Mouse (Mus musculus) gastrocnemius, postnatal 25 days (tissue): ENCODE results near the gene Hmgb3. TPM values are rescaled to one million over a fixed set of nuclear protein-coding genes. Genes with fewer than 3 reads are reported as not detected.
"Not testable (repeated sequence)": the region's sequence is repeated elsewhere in the genome, so short reads cannot be mapped to it uniquely, and the experiment has no call there.

Experiments used
- DNase-seq: peaks from one replicate; pipeline ENCODE4 v3.0.0; 2022
- long read RNA-seq, 2 experiments: library from polyadenylated mRNA; stranded (forward); transcript quantifications; one replicate each; pipeline ENCODE4 v2.0.0; 2021
- total RNA-seq, 2 experiments: library from RNA; stranded (reverse); gene quantifications; 1 replicate in 1 of 2; 2 replicates in 1 of 2; pipeline ENCODE4 v1.2.3; 2021

The Hmgb3 gene
- 1 to 10 TPM; 9.4 to 9.7 TPM for total RNA-seq
- long read RNA-seq, experiment 1, transcript Hmgb3-204 (5 exons, 1,743 nt): minor isoform, 5 of 15 reads
- long read RNA-seq, experiment 1, transcript Hmgb3-202 (5 exons, 1,571 nt): major isoform, 6 of 15 reads
- long read RNA-seq, experiment 1, partial matches to known transcripts: 0 of 15 reads
- long read RNA-seq, experiment 1, other reads (novel, unspliced or antisense): 4 of 15 reads
- long read RNA-seq, experiment 2, transcript Hmgb3-204 (5 exons, 1,743 nt): minor isoform, 6 of 21 reads
- long read RNA-seq, experiment 2, transcript Hmgb3-202 (5 exons, 1,571 nt): major isoform, 7 of 21 reads
- long read RNA-seq, experiment 2, partial matches to known transcripts: 2 of 21 reads
- long read RNA-seq, experiment 2, other reads (novel, unspliced or antisense): 4 of 21 reads

DNA sequence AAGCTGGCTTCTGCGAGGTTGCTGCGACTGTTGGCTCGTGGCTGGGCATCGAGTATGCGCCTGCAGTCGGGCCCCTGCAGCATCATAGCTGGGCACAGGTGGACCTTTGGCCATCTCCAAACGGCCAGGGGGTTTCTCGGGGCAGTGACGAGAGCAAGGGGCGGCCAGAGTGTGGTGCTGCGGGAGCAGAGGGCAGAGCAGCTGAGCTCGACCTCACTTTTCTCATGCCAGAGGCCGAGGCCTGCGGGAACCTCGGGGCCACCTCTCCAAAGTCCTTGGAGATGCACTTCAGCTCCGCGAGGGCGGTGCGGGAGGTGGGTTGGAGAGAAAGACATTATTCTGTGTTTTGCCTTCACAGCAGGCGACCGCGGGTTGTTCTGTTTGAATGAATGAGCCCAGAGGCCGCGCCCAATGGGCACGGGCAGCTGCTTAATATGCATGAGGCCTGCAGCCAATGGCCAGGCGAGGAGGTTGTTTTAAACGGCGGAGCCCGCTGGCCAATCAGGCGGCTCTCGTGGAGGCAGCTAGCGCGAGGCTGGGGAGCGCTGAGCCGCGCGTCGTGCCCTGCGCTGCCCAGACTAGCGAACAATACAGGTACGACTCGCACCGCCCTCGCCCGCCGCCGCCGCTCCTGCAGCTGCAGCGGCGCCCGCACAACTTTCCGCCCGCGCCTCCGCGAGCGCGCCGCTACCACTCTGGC lies at the start of gene Hmgb3:
Hmgb3 (plus strand) TSS at position 504 of the 700 bp plus-strand sequence.
- DNase-seq: peak; percentile 78

DNA sequence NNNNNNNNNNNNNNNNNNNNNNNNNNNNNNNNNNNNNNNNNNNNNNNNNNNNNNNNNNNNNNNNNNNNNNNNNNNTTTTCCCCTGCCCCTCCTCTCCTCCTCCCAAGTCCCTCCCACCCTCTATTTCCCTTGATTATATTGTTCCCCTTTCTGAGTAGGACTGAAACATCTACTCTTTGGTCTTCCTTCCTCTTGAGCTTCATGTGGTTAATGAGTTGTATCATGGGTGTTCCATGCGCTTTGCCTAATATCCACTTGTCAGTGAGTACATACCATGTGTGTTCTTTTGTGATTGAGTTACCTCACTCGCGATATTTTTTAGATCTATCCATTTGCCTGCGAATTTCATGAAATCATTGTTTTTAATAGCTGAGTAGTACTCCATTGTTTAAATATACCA lies 49.1 kb upstream of the Hmgb3 start:
- DNase-seq: not testable (repeated sequence)

DNA sequence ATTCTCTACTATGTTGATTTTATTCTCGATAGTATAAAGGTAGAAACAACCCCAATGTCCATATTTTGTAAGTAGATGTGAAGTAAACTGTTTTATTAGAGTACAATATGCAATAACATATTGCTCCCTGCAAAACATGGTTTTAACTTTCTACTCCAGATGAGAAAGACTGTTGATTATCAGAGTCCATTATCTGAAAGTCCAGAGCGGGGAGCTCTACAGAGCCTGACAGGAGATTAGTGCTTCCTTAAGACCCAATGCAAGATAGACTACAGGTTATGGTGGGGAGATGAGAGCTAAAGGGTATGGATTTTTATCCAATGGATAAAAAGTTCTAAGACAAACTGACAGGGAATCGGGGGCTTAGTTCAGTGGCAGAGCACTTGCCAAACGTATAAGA lies 36.5 kb upstream of the Hmgb3 start:
- DNase-seq: no peak

DNA sequence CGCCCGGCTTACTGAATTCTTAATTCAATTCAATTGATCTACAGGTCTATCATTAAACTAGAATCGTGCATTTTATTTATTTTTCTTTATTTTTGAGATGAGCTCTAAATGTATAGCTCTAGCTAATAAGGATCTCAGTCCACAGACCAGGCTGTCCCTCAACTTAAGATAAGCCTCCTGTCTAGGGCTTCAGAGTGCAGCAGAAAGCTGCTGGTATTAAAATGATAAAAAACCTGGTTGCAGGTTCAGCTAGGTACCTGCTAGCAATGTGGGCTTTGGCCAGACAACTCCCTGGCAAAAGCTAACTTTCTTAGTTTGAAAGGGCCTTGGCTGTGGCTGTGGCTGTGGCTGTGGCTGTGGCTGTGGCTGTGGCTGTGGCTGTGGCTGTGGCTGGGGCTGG lies 32.8 kb upstream of the Hmgb3 start:
- DNase-seq: no peak

DNA sequence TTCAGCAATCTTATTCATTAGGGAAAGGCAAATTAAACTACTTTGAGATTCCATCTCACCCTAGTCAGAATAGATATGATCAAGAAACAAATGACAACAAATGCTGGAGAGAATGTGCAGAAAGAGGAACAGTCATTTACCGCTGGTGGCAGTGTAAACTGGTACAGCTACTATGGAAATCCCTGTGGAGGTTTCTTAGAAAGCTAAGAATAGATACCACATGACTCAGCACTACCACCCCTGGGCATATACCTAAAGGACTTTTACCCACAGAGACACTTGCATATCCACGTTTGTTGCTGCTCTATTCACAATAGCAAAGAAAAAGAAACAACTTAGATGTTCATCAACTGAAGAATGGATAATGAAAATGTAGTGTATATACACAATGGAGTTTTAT lies 31.4 kb upstream of the Hmgb3 start:
- no peak for DNase-seq

DNA sequence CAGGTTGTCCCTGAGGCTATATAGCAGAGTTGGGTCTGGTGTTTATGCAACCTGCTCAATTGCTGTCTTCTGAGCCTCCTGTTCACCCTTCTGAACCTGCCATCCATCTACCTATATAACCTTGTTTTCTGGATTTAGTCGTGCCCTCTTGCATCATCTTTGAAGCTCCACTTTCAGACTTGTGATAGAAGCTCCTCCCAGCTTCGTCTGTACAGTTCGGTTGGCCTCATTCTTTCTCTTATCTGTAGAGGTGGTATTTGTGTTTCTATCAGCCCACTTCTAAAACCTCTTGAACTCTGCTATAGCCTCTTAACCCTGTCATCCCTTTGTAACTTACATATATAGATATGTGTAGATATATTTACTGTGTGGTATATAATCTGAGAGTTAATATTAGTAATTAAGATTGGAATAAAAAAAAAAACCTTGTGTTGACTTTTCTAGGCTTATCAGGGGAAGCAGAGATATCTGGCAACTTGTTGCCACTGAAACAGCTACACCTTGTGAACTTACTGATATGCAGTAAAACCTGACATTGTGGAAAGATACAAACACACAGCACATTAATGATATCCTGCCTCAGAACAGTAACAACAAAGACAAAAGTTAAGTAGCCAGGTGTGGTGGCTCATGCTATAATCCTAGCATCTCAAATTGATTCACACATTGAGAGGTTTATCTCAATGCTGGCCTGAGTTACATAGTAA lies 30.0 kb upstream of the Hmgb3 start:
- no peak for DNase-seq

DNA sequence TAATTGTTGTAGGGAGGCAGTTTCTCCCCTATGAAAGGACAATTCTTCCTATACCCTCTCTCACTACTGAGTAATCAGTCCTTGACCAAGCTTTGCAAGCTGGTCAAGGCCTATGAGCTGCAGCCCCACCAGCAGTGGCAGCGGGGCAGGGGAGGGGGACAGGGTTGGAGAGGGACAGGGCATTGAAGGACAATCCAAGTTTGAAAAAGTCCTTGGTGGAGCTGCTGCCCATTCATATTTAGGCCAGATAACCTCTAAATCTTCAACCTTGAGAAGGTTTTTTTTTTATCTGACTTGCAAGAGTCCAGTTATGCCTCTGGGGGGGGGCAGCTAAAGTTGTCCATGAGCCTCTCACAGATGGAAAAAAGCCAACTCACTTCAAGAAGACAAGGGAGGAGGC lies 28.3 kb upstream of the Hmgb3 start:
- no peak for DNase-seq

DNA sequence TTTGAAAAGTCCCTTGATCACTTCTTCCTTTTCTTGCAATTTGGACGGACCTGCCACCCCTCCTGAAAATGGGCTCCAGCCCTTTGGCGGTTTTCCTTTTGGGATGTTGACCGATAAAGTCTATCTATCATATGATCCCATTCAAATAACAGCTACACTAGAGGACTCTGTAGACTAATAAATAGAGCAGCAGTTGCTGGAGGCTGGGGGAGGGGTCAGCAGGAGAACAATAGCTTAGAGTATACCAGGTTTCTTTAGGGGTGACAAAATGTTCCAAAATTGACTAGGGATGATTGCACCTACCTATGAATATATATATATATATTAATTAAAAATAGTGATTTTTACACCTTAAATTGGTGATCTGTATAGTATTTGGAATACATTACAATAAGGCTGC lies 27.6 kb upstream of the Hmgb3 start:
- no peak for DNase-seq

DNA sequence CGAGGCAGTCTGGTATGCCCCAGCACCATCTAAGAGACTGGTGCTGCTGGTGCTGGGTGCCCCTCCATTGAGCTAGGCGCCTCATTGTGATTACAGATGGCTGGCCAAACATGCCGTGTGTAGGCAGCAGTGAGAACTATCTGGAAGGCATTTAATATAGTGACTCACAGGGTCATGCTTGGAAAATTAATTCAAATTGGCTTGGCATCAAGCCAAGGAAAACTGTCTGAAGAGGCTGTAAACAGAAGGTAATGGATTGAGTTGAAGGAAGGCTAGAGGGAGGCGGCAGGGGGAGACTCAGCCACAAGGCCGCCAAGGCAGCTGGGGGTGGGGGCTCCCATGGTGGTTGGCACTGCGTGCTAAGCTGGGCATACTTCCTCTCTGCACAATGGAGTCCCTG lies 27.1 kb upstream of the Hmgb3 start:
- DNase-seq: no peak

DNA sequence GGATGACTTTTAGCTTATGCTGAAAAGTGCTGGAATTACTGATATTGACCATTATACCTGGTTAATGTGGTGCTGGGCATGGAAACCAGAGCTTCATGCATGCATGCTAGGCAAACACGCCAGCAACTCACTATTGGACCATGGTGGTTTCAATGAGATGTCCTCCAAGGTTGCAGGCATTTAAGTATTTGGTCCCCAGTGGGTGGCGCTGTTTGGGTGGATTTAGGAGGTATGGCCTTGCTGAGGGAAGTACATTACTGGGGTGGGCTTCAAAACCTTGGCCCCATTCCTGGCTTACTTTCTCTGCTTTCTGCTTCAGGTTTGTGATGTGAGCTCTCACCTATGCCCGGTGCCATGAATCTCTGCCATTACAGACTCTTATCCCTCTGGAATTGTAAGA lies 23.1 kb upstream of the Hmgb3 start:
- DNase-seq: no peak

DNA sequence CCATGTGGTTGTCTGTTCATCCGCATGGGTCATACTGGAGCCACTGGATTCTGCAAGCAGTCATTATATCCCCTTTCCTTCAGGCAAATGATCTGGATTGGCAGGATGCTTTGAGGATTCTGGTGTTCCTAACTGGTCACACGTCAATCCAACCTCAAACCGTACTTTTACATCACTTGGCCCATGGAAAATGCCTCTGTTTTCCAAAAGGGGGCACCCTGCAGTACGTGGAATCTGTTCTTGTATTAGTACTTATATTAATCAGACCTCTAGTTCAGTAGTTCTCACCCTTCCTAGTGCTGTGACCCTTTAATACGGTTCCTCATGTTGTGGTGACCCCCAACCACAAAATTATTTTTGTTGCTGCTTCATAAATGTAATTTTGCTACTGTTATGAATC lies 21.6 kb upstream of the Hmgb3 start:
- DNase-seq: no peak

DNA sequence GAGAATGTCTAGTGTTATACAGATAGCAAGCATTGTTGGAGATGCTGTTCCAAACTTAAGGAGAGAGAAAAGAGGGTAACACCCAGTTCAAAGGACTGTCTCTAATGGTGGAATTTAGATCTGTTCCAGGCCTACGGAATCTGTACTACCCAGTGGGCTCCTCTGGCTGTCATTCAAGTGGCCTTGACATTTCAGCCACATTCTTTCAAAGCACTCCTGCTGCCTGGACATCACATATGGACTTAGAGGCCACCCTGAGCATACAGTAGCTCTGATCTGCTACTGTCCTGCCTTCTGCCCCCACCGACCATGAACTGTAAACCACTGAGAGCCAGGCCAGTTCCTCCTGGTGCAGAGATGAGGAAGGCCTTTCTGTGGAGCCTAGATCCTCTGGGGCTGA lies 17.9 kb upstream of the Hmgb3 start:
- DNase-seq: no peak

DNA sequence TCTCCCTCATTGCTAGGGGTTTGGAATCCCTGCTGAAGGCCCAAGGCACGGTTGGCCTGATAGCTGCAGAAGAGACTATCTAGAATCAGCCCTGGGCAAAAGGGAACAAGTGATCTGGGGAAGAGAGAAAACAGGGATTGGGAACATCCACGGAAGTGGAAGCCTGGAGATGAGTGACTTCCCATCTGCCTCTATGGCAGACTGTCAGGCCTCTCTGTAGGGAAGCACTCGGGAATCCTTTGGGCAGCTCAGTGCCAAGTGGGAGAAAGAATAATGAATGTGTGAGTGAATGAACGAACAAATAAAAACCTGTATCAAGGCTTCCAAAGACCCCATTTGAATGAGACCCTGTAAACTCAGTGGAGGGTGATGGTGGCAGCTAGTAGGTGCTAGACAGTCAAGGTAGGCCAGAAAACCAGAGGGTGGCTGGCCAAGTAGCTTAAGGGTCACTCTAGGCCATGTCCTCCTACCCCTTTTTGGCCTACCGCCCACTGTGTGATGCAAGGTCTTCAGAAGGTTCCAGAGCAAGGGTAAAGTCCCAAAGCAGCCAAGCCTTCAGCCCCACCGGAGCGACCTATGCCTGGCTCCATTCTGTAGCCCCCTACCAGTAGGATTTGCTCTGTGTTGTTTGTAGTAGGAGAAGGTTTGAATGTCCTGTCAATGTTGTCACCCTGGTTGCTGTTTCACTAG lies 14.8 kb upstream of the Hmgb3 start:
- DNase-seq: no peak

DNA sequence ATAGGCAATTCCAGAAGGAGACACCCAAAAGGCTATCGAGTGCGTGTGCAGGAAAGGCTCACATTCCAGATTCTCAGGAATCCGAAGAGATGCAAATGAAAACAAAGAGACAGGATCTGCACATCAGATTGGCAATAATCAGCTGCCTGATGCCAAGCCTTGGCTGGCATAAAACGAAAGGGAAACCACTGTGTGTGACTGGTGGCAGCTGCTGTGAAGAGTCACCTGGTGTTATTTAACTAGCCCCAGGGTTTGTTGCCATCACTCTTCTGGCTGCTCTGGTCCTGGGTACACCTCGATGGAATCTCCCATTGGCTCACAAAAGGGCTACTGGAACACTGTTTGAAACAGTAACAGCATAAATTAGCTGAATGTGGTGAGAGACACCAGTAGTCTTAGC lies 11.0 kb upstream of the Hmgb3 start:
- DNase-seq: no peak

DNA sequence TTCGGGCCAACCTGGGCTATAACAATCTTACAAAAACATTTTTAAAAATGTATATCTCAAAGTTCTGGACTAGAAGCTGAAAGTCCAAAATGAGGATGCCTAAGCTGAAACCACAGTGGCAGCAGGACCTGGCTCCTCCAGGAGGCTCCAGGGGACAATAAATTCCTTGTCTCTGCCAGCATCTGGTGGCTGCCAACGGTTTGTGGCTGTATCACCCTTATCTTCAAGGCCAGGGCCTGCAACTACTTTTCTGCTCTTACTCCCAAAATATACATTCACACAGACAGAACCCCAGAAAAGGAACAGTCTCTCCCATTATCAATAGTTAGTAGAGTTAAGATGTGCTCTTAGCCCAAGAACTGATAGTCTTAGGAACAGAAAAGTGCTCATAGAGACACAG lies 10.6 kb upstream of the Hmgb3 start:
- no peak for DNase-seq

DNA sequence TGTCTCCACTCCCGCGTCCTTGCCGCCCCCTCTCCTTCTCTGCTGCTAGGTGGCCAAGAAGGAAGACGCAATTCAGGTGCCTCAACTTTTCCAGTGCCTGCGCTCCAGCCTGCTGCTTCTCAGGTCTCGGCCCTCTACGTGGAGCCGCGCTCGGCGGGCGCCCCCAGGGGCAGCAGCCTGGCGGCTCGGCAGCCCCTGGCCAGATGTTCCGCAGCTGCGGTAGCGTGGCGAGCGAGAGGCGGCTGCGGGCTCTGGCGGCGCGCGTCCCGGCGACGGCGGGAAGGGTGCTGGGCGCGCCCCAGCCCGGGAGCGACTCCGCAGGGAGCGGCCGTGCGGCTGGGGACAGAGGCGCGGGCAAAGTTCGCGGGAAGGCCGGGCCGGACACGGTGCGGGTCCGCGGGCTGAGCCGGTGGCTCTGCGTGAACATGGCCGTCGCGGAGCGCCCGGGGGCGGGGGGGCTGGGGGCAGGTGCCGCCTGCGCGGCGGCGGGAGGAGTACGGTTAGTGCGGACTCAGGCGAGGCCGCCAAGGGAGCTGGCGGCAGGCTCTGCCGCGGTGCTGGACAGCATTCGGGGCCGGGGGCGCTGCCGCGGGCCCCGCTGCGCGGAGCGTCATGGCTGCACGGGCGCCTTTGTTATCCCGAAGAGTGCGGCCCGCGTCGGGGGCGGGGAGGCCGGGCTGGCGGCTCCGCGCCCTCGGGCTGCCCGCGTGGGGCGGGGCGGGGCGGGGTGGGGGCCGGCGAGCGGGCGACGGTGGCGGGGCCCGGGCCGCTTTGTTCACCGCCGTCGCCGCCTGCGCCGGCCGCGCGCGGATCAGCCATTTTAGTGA lies 610 bp downstream of the Hmgb3 start:
- DNase-seq: no peak

DNA sequence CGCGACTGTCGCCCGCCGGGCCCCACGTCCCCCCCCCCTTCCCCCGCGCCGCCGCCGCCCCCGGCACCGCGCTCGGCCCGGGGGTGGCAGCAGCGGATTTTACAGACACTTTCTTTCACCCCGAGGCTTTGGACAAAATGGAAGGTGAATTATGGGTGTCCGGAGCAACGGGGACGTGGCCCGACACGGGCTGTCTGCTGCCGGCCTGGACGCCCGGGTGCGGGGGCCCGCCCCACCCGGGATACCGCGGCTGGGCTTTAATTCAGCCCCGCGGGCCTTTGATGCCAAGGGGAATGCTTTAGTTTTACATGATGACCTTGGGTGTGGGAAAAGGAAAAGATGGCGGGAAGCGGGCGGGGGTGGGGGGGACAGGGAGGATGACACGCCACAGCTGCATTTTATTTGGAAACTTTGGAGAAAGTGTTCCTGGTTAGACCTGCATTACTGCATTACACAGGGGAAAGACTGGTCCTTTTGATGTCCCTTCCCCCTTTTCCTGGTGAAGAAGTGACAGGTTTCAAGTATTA lies 1.3 kb downstream of the Hmgb3 start:
- DNase-seq: no peak

DNA sequence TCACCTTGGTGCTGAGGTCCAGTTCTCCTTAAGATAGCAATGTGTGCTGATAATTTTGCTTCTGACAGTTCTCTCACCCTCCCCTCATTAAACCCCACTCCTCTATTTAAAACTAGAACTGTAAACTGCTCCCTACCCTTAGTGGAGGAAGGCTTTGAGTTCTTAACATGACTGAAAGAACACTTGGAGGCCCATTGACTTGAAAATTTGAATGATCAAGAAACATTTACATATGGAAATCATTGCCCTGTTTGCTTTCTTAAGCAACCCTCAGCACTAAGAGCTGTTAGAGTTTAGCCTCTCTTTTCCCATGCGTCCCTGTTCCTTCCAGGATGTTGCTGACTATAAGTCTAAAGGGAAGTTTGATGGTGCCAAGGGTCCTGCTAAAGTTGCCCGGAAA lies 3.6 kb downstream of the Hmgb3 start:
- DNase-seq: no peak

DNA sequence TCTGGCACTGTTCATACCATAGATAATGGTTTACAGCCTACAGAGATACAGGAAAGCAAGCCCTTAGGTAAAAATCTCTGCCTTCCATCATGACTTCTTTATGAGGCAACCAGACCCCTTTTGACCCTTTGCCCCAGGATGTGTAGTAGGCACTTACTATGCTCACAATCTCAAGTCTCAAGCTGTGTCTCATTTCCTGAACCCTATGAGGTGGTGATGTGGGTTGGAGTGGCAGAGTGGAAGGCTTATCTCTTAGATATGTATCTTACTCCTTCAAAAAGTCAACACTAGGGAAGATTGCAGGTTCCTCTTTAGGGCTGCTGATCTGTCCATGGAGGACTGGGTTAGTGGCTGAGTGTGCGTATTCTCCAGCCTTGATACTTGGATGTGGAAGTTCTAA lies 5.1 kb downstream of the Hmgb3 start:
- DNase-seq: no peak

DNA sequence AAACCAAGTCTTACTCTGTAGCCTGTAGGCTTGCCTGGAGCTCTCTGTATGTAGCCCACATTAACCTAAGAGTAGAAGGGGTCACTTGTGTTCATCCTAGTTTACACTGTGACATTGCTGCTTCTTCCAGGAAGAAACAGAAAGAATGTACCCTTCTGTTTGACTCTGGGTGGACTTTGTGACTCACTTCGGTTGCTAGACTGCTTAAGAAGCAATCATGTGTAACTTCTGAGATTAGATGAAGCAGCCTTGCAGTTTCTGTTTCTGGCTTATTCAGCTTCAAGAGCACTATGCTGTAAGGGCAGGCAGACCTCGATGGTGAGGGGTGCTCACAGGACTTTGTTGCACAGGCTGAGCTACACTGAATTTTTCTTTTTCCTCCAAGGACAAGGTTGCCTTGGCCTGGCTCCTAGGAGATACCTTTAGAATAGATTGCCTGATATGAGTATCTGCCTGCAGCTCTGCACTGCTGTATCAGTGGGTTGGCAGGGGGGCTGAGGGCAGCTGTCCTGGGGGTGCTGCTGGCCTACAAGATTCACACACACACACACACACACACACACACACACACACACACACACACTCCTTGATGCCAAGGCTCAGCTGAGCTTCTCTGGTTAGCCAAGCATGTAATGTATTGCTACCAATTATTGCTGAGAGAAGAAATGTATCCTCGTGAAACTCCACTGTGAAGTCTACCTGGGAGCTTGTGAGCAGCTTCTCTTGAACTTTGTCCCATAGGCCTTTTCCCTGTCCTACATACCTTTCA lies 17.6 kb downstream of the Hmgb3 start:
- no peak for DNase-seq

DNA sequence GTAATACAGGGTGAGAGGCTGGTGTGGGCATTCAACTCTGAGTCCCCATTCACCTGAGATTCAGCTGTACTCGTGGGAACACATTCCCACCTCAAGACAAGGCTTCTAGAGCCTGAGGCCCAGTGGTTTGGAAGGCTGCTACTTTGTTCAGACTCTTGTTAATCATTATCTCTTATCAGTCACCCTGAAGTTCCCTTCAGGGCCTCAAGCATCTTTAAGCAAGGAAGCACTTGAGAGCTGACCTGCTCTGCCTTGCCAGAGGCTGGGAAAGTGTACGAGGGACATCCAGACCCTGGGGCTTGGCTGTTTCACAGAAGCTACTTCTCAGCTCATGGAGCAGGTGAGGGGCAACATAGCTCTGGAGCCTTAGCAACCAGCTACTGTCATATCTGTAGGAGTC lies 19.8 kb downstream of the Hmgb3 start:
- no peak for DNase-seq
